Mouse (Mus musculus): Measurements from ENCODE around the gene Pdgfra.
A peak's percentile ranks its signal among the peaks of the same experiment; 100 is the strongest.

Pdgfra gene

GRCm38 (mm10) chr5:75152021-75152425 lies at the start of gene Pdgfra:
Gene Pdgfra (plus strand): TSS chr5:75152292.
- peak in 1 of 2 experiments; percentile 27 for DNase-seq

- no peak for DNase-seq
Observed at GRCm38 (mm10) chr5:75106511-75106910, 45.6 kb upstream of the Pdgfra start.

GRCm38 (mm10) chr5:75109368-75109767 lies 42.7 kb upstream of the Pdgfra start:
- DNase-seq: no peak

GRCm38 (mm10) chr5:75111781-75112180 lies 40.3 kb upstream of the Pdgfra start:
- DNase-seq: no peak

GRCm38 (mm10) chr5:75118840-75119239 lies 33.3 kb upstream of the Pdgfra start:
- DNase-seq: peak in 1 of 2 experiments; percentile 14

- DNase-seq: peak; percentile 19 to 49
Observed at GRCm38 (mm10) chr5:75121646-75122045, 30.4 kb upstream of the Pdgfra start.

GRCm38 (mm10) chr5:75134681-75135080 lies 17.4 kb upstream of the Pdgfra start:
- DNase-seq: no peak

- peak; percentile 83 to 90 for DNase-seq
Observed at GRCm38 (mm10) chr5:75143092-75143491, 9.0 kb upstream of the Pdgfra start.

GRCm38 (mm10) chr5:75143767-75144166 lies 8.3 kb upstream of the Pdgfra start:
- DNase-seq: no peak

GRCm38 (mm10) chr5:75145341-75145740 lies 6.8 kb upstream of the Pdgfra start:
- DNase-seq: no peak

- DNase-seq: no peak
Observed at GRCm38 (mm10) chr5:75146469-75146868, 5.6 kb upstream of the Pdgfra start.

- peak in 1 of 2 experiments; percentile 28 for DNase-seq
Observed at GRCm38 (mm10) chr5:75148343-75149127, 3.6 kb upstream of the Pdgfra start.

- no peak for DNase-seq
Observed at GRCm38 (mm10) chr5:75149380-75149779, 2.7 kb upstream of the Pdgfra start.

- peak; percentile 31 to 34 for DNase-seq
Observed at GRCm38 (mm10) chr5:75149880-75150279, 2.2 kb upstream of the Pdgfra start.

GRCm38 (mm10) chr5:75150341-75150981 lies 1.6 kb upstream of the Pdgfra start:
- peak in 1 of 2 experiments; percentile 38 for DNase-seq

GRCm38 (mm10) chr5:75151146-75151900 lies 769 bp upstream of the Pdgfra start:
- peak; percentile 80 to 81 for DNase-seq

- DNase-seq: peak; percentile 53 to 56
Observed at GRCm38 (mm10) chr5:75152791-75153625, 916 bp downstream of the Pdgfra start.

GRCm38 (mm10) chr5:75153626-75153960 lies 1.5 kb downstream of the Pdgfra start:
- DNase-seq: no peak

GRCm38 (mm10) chr5:75153961-75154620 lies 2.0 kb downstream of the Pdgfra start:
- DNase-seq: no peak

- DNase-seq: peak in 1 of 2 experiments; percentile 39
Observed at GRCm38 (mm10) chr5:75154621-75155235, 2.6 kb downstream of the Pdgfra start.

GRCm38 (mm10) chr5:75155281-75155680 lies 3.2 kb downstream of the Pdgfra start:
- DNase-seq: no peak
